Comparison of ENCODE assay signal across 13 mouse cellular contexts in genomic region chr5:53176703-53177102, GRCm38 (mm10).
"Had no signal": no experiment of that assay in that cellular context is flagged by ENCODE, and none has a peak within 500 bp of the region (broad histone marks: within the 10 kb centered on the region; RNA-seq: fewer than 3 reads in every experiment).

No protein-coding gene starts in this region.

- H3K9me3 ChIP-seq: limb, embryonic 15.5 days; liver, embryonic 12.5 days; midbrain, embryonic 10.5 days; neural tube, embryonic 15.5 days had no signal

- ATAC-seq: liver, embryonic 12.5 days had no signal

- H3K27me3 ChIP-seq: limb, embryonic 15.5 days; liver, embryonic 12.5 days; neural tube, embryonic 15.5 days had no signal

- H3K9ac ChIP-seq: limb, embryonic 15.5 days; liver, embryonic 12.5 days; lung, embryonic 14.5 days; neural tube, embryonic 15.5 days had no signal

- H3K36me3 ChIP-seq: limb, embryonic 15.5 days; liver, embryonic 12.5 days; midbrain, embryonic 10.5 days; neural tube, embryonic 15.5 days had no signal

- H3K4me2 ChIP-seq: limb, embryonic 15.5 days; liver, embryonic 12.5 days; lung, embryonic 14.5 days; neural tube, embryonic 15.5 days had no signal

- DNase-seq: layer of hippocampus, adult 9-11 months; layer of hippocampus, postnatal 36 days; lung, embryonic 14.5 days; lung, postnatal 4 days; midbrain, embryonic 14.5 days; right cerebral cortex, adult 18-20 months; right cerebral cortex, postnatal 25 days; thymus, postnatal 36 days had no signal

- H3K4me3 ChIP-seq: limb, embryonic 15.5 days; liver, embryonic 12.5 days; midbrain, embryonic 10.5 days; myocyte; neural tube, embryonic 15.5 days had no signal

- H3K27ac ChIP-seq: limb, embryonic 15.5 days; liver, embryonic 12.5 days; midbrain, embryonic 10.5 days; neural tube, embryonic 15.5 days had no signal

- H3K4me1 ChIP-seq: limb, embryonic 15.5 days; liver, embryonic 12.5 days; midbrain, embryonic 10.5 days had no signal
